8 mouse cellular contexts compared by ENCODE assay signal in the genomic region with DNA sequence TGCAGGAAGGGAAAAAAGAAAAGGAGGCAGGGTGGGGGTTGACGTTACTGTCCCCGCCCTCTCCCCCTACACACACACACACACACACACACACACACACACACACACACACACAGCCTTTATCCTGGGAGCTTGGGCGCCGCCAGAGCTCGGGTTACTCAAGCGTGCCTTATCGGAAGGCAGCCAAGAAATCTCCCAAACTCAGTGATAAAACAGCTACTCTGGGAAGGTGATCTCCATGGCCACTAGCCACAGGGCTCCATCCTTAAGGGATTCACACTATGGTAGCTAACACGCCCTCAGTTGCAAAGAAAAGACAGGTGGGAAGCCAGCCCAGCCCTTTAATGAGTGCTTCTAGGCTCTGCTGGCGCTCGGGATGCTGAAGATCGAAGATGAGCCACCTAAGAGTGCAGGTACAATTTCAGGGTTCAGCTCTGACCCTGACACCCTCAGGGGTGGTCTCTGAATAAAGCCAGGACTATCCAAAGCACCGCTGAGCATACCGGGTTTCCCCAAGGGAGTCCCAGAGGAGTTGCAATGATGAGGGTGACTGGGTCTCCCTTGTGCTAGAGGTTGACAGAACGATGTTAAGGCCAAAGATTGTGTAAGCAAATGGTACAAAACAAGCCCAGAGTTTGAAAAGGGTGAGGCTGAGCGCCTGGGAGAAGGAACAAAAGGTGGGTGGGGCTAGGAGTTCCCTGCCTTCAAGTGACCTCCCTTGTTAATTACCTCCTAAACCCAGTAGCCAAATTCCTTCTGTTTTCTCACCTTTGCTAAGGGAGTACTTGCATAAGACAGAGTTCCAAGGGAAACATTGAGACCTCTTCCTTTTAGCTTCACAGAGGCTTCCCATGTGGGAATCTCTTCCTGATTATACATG. TPM values are rescaled to one million over a fixed set of nuclear protein-coding genes. Genes with fewer than 3 reads are reported as not detected.
A peak's percentile ranks its signal among the peaks of the same experiment; 100 is the strongest.
DNase-seq lines count a peak whose midpoint lies in the region; ATAC-seq and TF ChIP-seq lines count a peak whose summit lies in the region.

No protein-coding gene starts in this region.

- H3K36me3 ChIP-seq in heart, postnatal 0 days (replicated peaks; ENCODE audit: control insufficient read depth, insufficient read depth, low read length), result no peaks in the 10 kb centered on the region
- H3K36me3 ChIP-seq in forebrain, embryonic 11.5 days (ENCODE audit: control insufficient read depth, insufficient read depth, low read length), result no peaks in the 10 kb centered on the region
- no peaks in the 10 kb centered on the region for H3K36me3 ChIP-seq in kidney, embryonic 16.5 days (ENCODE audit: insufficient read depth, low read length)
- no peaks in the 10 kb centered on the region for H3K36me3 ChIP-seq in liver, embryonic 15.5 days (replicated peaks)
- no peaks in the 10 kb centered on the region for H3K36me3 ChIP-seq in stomach, embryonic 14.5 days (ENCODE audit: control insufficient read depth, insufficient read depth, low read length)

- TF ChIP-seq CTCF in heart, postnatal 0 days (IDR thresholded peaks at IDR 0.05; ENCODE audit: low read depth), result no peak

- no peak overlapping the region for H3K27ac ChIP-seq in heart, postnatal 0 days (ENCODE audit: low read depth)
- no peak overlapping the region for H3K27ac ChIP-seq in forebrain, embryonic 11.5 days (ENCODE audit: low read depth, low read length)
- H3K27ac ChIP-seq in kidney, embryonic 16.5 days (ENCODE audit: low read length), result no peak overlapping the region
- no peak overlapping the region for H3K27ac ChIP-seq in liver, embryonic 15.5 days (replicated peaks)
- H3K27ac ChIP-seq in stomach, embryonic 14.5 days (ENCODE audit: low read length), result no peak overlapping the region

- no peak overlapping the region for H3K9ac ChIP-seq in heart, postnatal 0 days (replicated peaks; ENCODE audit: low read depth, low read length)
- peak overlapping the region; percentile 50 for H3K9ac ChIP-seq in forebrain, embryonic 11.5 days (ENCODE audit: low read length)
- no peak overlapping the region for H3K9ac ChIP-seq in kidney, embryonic 16.5 days (replicated peaks; ENCODE audit: low read length)
- H3K9ac ChIP-seq in liver, embryonic 15.5 days, result no peak overlapping the region
- no peak overlapping the region for H3K9ac ChIP-seq in stomach, embryonic 14.5 days (replicated peaks; ENCODE audit: low read depth, low read length)

- H3K4me2 ChIP-seq in heart, postnatal 0 days (ENCODE audit: low read depth, low read length), result peak overlapping the region; percentile 79
- H3K4me2 ChIP-seq in forebrain, embryonic 11.5 days (ENCODE audit: low read depth, low read length, severe bottlenecking), result peak overlapping the region; percentile 93
- H3K4me2 ChIP-seq in kidney, embryonic 16.5 days (replicated peaks; ENCODE audit: low read depth, low read length), result peak overlapping the region; percentile 85
- peak overlapping the region; percentile 54 for H3K4me2 ChIP-seq in liver, embryonic 15.5 days
- H3K4me2 ChIP-seq in stomach, embryonic 14.5 days (replicated peaks; ENCODE audit: low read depth, low read length), result peak overlapping the region; percentile 78

- DNase-seq in heart, postnatal 0 days (ENCODE audit: low spot score), result no peak
- no peak for DNase-seq in heart, postnatal 14 days
- peak; percentile 59 for DNase-seq in forebrain, embryonic 11.5 days (ENCODE audit: low spot score)
- DNase-seq in spleen, adult 12 weeks (ENCODE audit: low spot score), result no peak
- DNase-seq in urinary bladder, postnatal 36 days (ENCODE audit: low spot score in 2 of 2), result no peak

- peaks cover 3% of the 10 kb centered on the region; the same call in 1 of the 2 replicates for H3K4me1 ChIP-seq in heart, postnatal 0 days (ENCODE audit: control insufficient read depth, insufficient read depth)
- H3K4me1 ChIP-seq in forebrain, embryonic 11.5 days (replicated peaks; ENCODE audit: control insufficient read depth, insufficient read depth, low read length), result no peaks in the 10 kb centered on the region
- H3K4me1 ChIP-seq in kidney, embryonic 16.5 days (ENCODE audit: insufficient read depth, low read length), result no peaks in the 10 kb centered on the region
- H3K4me1 ChIP-seq in liver, embryonic 15.5 days (replicated peaks), result no peaks in the 10 kb centered on the region
- H3K4me1 ChIP-seq in stomach, embryonic 14.5 days (ENCODE audit: control insufficient read depth, insufficient read depth, low read length), result no peaks in the 10 kb centered on the region

- WGBS in heart, postnatal 0 days, result 7% methylated on average over 15 of the region's 15 CpGs
- WGBS in forebrain, embryonic 11.5 days, result 2% methylated on average over 15 of the region's 15 CpGs
- 2% methylated on average over 15 of the region's 15 CpGs for WGBS in kidney, embryonic 16.5 days
- 4% methylated on average over 15 of the region's 15 CpGs for WGBS in liver, embryonic 15.5 days (ENCODE audit: insufficient replicate concordance)
- WGBS in stomach, embryonic 14.5 days, result 1% methylated on average over 15 of the region's 15 CpGs

- H3K4me3 ChIP-seq in heart, postnatal 0 days (ENCODE audit: low read depth, low read length), result peak overlapping the region; percentile 47
- H3K4me3 ChIP-seq in forebrain, embryonic 11.5 days (ENCODE audit: low read depth, low read length), result peak overlapping the region; percentile 50
- H3K4me3 ChIP-seq in kidney, embryonic 16.5 days (ENCODE audit: low read length), result peak overlapping the region; percentile 48
- H3K4me3 ChIP-seq in liver, embryonic 15.5 days (replicated peaks), result 0 out of 2 replicates have a peak overlapping the region, but pooled peaks have one; percentile 10
- peak overlapping the region; percentile 39 for H3K4me3 ChIP-seq in stomach, embryonic 14.5 days (ENCODE audit: low read depth, low read length)

- H3K27me3 ChIP-seq in heart, postnatal 0 days (ENCODE audit: control insufficient read depth, insufficient read depth, low read length), result peaks cover 17% of the 10 kb centered on the region
- H3K27me3 ChIP-seq in forebrain, embryonic 11.5 days (ENCODE audit: control insufficient read depth, insufficient read depth, low read length), result no peaks in the 10 kb centered on the region; the same call in 1 of the 2 replicates
- peaks cover 6% of the 10 kb centered on the region for H3K27me3 ChIP-seq in kidney, embryonic 16.5 days (ENCODE audit: insufficient read depth, low read length)
- peaks cover 17% of the 10 kb centered on the region for H3K27me3 ChIP-seq in liver, embryonic 15.5 days
- H3K27me3 ChIP-seq in stomach, embryonic 14.5 days (ENCODE audit: control insufficient read depth, insufficient read depth, low read length), result no peaks in the 10 kb centered on the region

- no peaks in the 10 kb centered on the region for H3K9me3 ChIP-seq in heart, postnatal 0 days (replicated peaks; ENCODE audit: control insufficient read depth, low read length)
- H3K9me3 ChIP-seq in forebrain, embryonic 11.5 days (ENCODE audit: control insufficient read depth, low read length), result no peaks in the 10 kb centered on the region
- no peaks in the 10 kb centered on the region for H3K9me3 ChIP-seq in kidney, embryonic 16.5 days (ENCODE audit: low read length)
- H3K9me3 ChIP-seq in liver, embryonic 15.5 days (replicated peaks), result no peaks in the 10 kb centered on the region
- H3K9me3 ChIP-seq in stomach, embryonic 14.5 days (ENCODE audit: control insufficient read depth, low read depth, low read length), result no peaks in the 10 kb centered on the region

- ATAC-seq in heart, postnatal 0 days (ENCODE audit: insufficient read depth, low read depth), result no peak
- peak; percentile 87 for ATAC-seq in forebrain, embryonic 11.5 days (replicated peaks; ENCODE audit: low FRiP score)
- peak; percentile 75; the same call in 1 of the 2 replicates for ATAC-seq in kidney, embryonic 16.5 days (ENCODE audit: low FRiP score, low TSS enrichment)
- no peak for ATAC-seq in liver, embryonic 15.5 days (ENCODE audit: insufficient read depth)
- peak; percentile 33; the same call in 1 of the 2 replicates for ATAC-seq in stomach, embryonic 14.5 days (ENCODE audit: insufficient number of reproducible peaks, insufficient read depth, low FRiP score, low read depth)

- intact Hi-C loops in heart, postnatal 14 days (cut with DNase I), result no loop called here

- TF ChIP-seq EP300 in heart, postnatal 0 days (IDR thresholded peaks at IDR 0.05; ENCODE audit: low read depth), result no peak

RNA-seq across cellular contexts. Expression of a gene that starts 0.7 kb away (rescaled TPM):
- 0.31 and 1.5 TPM in 2 replicates for total RNA-seq in heart, postnatal 0 days (2014; rRNA removed; ENCODE audit: low replicate concordance)
- polyA plus RNA-seq in heart, postnatal 0 days (2015; fragmentation: Nextera tagmentation; extraction: Ambion mirVana), result 1.8 and 1.9 TPM in 2 replicates
- total RNA-seq in heart, postnatal 14 days (2021), result under 1 TPM; 0.10 to 0.26 TPM
- 2.6 and 2.7 TPM in 2 replicates for polyA plus RNA-seq in forebrain, embryonic 11.5 days (2014; fragmentation: Nextera tagmentation; extraction: Ambion mirVana)
- polyA plus RNA-seq in kidney, embryonic 16.5 days (2015; fragmentation: Nextera tagmentation; extraction: Ambion mirVana), result 1.6 and 2.1 TPM in 2 replicates
- 0.05 and 0.06 TPM in 2 replicates for polyA plus RNA-seq in liver, embryonic 15.5 days (2015; fragmentation: Nextera tagmentation; extraction: Ambion mirVana)
- 0.81 and 1.4 TPM in 2 replicates for polyA plus RNA-seq in stomach, embryonic 14.5 days (2014; fragmentation: Nextera tagmentation; extraction: Ambion mirVana)

Comparison
In these comparisons a context has a peak if more than half of its experiments do, and no peak if none do; other contexts are left out.
1. ATAC-seq: peak in forebrain, embryonic 11.5 days (single experiment), kidney, embryonic 16.5 days (single experiment) and stomach, embryonic 14.5 days (single experiment); none in heart, postnatal 0 days (single experiment) and liver, embryonic 15.5 days (single experiment).
2. Peak in every context shown above with its lines, with median percentiles within 50 percentile points of each other: H3K4me2 ChIP-seq and H3K4me3 ChIP-seq.